Mouse (Mus musculus) CD4-positive, CD25-positive, alpha-beta regulatory T cell, adult 2 months (primary cell): ENCODE data around the gene Theg.

Source experiments
- DNase-seq: peaks from one replicate; pipeline ENCODE4 v3.0.0-alpha.2; 2012; ENCODE audit warnings: low read depth, low spot score

Theg gene

GRCm38 (mm10) chr10:79594872-79595589, 7.9 kb upstream of the Theg start:
- DNase-seq = peak; percentile 71

GRCm38 (mm10) chr10:79594111-79594510, 7.0 kb upstream of the Theg start:
- DNase-seq = no peak

- DNase-seq = no peak
These were observed 3.6 kb upstream of the Theg start for GRCm38 (mm10) chr10:79590702-79591101.

GRCm38 (mm10) chr10:79587752-79588126, 608 bp upstream of the Theg start:
- no peak for DNase-seq

- DNase-seq = no peak
These were observed 888 bp downstream of the Theg start for GRCm38 (mm10) chr10:79586243-79586642.

- DNase-seq = no peak
These were observed 1.4 kb downstream of the Theg start for GRCm38 (mm10) chr10:79585723-79586122.

- no peak for DNase-seq
These were observed 2.0 kb downstream of the Theg start for GRCm38 (mm10) chr10:79585136-79585535.

GRCm38 (mm10) chr10:79584426-79584825, 2.7 kb downstream of the Theg start:
- no peak for DNase-seq

GRCm38 (mm10) chr10:79584021-79584420, 3.1 kb downstream of the Theg start:
- no peak for DNase-seq

- DNase-seq = no peak
These were observed 5.6 kb downstream of the Theg start for GRCm38 (mm10) chr10:79581501-79581900.

- DNase-seq = peak; percentile 52
These were observed 6.3 kb downstream of the Theg start for GRCm38 (mm10) chr10:79580811-79581210.

GRCm38 (mm10) chr10:79580356-79580755, 6.8 kb downstream of the Theg start:
- DNase-seq = no peak

GRCm38 (mm10) chr10:79579781-79580180, 7.3 kb downstream of the Theg start:
- no peak for DNase-seq

- no peak for DNase-seq
These were observed 8.2 kb downstream of the Theg start for GRCm38 (mm10) chr10:79578891-79579290.

GRCm38 (mm10) chr10:79578276-79578675, 8.9 kb downstream of the Theg start:
- no peak for DNase-seq

GRCm38 (mm10) chr10:79577376-79577775, 9.8 kb downstream of the Theg start:
- no peak for DNase-seq

- no peak for DNase-seq
These were observed 11.4 kb downstream of the Theg start for GRCm38 (mm10) chr10:79575754-79576153.

- no peak for DNase-seq
These were observed 12.3 kb downstream of the Theg start for GRCm38 (mm10) chr10:79574796-79575195.

GRCm38 (mm10) chr10:79574350-79574749, 12.8 kb downstream of the Theg start:
- DNase-seq = no peak

GRCm38 (mm10) chr10:79573611-79574010, 13.5 kb downstream of the Theg start:
- DNase-seq = no peak

GRCm38 (mm10) chr10:79571314-79571713, 15.8 kb downstream of the Theg start:
- DNase-seq = no peak

- no peak for DNase-seq
These were observed 17.2 kb downstream of the Theg start for GRCm38 (mm10) chr10:79569921-79570320.

- DNase-seq = no peak
These were observed 27.4 kb downstream of the Theg start for GRCm38 (mm10) chr10:79559716-79560115.

- no peak for DNase-seq
These were observed 29.6 kb downstream of the Theg start for GRCm38 (mm10) chr10:79557496-79557895.
